Mouse (Mus musculus) lung, adult 2 months (tissue): Measurements from ENCODE around the gene Psmb7.

ENCODE experiments used
- CTCF ChIP-seq: fragments of 200-500 bp; IDR thresholded peaks from 2 replicates; pipeline ENCODE4 v1.5.1; 2011; ENCODE audit warnings: mild to moderate bottlenecking, low read length, control low read depth; ENCODE audit not compliant: insufficient read depth
- POLR2A ChIP-seq: fragments of 200-500 bp; IDR thresholded peaks from 2 replicates; pipeline ENCODE4 v1.6.1; 2011; ENCODE audit warnings: low read depth, mild to moderate bottlenecking, control low read depth, low read length, borderline replicate concordance; ENCODE audit errors: extremely low read depth

DNA sequence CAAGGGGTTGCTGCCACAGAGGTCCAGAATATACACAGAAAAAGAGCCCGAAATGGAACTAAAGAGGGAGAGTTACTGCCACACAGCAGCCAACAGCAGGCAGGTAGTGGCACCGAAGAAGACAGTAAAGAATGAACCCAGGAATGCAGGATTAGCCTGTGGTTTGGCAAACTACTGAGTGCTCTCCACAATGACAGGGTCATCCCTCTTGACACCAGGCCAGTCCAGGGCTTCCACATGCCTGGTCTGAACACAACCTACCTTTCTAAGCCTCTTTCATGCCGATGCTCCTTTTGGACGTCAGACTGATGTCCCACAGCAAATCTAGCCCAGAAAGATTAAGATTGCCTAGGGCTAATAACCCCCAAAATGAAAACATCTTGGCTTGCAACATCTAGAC, 15.1 kb downstream of the Psmb7 start:
- no peak for TF ChIP-seq CTCF
- TF ChIP-seq POLR2A: no peak
